Mouse (Mus musculus): ENCODE measurements around the gene Ano2.

The Ano2 gene

DNA sequence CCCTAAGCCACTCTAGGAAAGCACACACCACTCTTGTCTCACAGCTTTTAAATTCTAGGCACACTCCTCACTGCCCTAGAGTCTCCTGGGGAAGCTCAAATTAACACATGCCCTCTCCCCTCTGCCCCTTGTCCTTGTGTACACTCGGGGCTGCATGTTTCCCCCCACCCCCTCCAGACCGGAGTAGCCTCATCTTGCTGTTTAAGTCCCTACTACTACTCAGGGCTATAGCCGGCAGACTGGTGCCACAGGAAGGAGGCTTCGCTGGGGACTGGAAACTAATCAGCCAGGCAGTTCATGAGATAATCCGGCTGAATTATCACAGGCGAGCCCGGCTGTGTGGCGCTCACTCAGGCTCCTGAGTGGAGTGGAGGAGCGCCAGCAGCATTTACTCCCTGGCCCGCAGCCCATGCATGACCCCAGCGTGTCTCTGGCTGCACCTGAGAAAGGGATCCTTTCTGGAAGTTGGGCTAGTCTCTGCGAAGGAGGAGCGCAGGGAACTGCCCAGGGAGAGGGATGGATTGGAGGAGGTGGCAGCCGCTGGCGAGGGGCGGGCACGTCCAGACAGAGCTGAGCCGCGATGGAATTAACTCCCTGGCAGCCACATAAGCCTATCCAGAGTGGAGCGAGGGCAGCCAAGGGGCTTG, at the start of gene Ano2:
Gene Ano2 (plus strand): TSS at position 363 of the 647 bp plus-strand sequence.
- CTCF ChIA-PET: no interaction called here

DNA sequence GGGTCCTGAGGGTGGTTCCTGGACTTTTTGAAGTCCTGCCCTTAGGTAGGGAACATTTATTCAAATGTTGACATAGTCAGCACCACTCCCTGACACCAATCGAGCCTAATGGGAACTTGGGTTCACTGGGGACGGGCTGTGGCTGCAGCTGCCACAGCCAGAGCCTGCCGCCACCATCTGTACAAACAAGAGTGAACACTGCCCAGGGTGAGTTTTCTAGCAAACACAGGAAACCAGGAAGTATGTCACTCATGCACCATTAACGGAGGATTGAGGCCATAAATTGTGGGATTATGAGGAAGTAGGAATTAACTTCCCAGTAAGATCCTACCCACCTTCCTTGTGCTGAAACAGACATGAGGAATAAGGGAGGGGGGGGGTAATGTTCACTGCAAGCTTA, 49.7 kb upstream of the Ano2 start:
- CTCF ChIA-PET: no interaction called here

DNA sequence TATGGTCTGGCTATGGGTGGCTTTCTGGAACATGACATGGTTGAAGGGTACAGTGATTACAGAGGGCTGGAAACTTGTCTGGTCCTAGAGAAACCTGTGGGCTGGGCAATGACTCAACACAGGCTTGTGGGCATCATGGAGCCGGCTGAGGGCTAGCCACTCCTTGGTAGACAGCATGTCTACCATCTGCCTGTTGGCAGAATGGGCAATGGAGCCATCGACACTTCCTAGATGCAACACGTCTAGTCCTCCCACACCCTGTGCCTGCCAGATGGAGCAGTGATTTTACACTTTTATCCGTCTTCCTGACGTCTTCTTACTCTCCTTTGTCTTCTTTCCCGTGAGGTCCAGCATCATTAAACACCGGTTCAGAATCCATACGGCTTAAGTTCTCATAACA, 49.1 kb upstream of the Ano2 start:
- CTCF ChIA-PET: no interaction called here

GRCm38 (mm10) chr6:125648964-125649363, 41.3 kb upstream of the Ano2 start:
- CTCF ChIA-PET: no interaction called here

GRCm38 (mm10) chr6:125651335-125651734, 38.9 kb upstream of the Ano2 start:
- CTCF ChIA-PET: no interaction called here

DNA sequence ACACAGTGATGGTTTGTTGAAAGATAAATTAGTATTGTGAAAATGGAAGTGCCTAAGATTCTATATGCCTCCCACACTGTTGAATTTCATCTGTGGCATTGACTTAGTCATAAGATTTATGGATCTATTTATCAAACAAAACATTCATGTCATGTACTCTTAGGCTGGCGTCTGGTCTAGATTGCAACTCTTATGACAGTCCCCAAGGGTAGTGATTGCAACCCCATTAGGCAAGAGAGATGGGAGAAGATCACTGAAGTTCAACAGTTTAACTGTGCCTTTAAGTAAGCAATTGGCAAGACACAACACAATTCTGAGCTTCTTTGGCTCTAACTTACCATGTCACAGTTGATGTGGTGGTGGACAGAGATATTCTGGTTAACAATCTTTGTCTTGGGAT, 36.8 kb upstream of the Ano2 start:
- CTCF ChIA-PET: no interaction called here

GRCm38 (mm10) chr6:125656921-125657320, 33.3 kb upstream of the Ano2 start:
- CTCF ChIA-PET: no interaction called here

DNA sequence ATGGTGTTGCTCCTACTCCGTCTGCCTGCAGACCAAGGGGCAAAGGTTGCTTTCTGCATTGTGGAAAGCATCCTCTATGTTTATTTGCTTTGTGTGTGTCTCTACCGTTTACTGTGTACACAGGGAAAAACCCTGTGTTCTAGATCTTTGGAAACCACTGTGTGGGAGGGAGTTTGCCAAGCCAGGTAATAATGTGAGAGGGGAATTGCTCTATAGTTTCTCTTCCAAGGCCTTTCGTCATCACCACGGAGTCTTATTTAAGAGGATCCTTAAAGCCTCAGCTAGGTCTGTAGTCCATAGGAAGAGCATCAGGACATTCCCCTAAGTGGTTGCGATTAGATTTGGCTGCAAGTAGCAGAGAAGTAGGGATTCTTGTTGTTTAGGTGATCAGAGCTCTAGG, 32.3 kb upstream of the Ano2 start:
- CTCF ChIA-PET: no interaction called here

DNA sequence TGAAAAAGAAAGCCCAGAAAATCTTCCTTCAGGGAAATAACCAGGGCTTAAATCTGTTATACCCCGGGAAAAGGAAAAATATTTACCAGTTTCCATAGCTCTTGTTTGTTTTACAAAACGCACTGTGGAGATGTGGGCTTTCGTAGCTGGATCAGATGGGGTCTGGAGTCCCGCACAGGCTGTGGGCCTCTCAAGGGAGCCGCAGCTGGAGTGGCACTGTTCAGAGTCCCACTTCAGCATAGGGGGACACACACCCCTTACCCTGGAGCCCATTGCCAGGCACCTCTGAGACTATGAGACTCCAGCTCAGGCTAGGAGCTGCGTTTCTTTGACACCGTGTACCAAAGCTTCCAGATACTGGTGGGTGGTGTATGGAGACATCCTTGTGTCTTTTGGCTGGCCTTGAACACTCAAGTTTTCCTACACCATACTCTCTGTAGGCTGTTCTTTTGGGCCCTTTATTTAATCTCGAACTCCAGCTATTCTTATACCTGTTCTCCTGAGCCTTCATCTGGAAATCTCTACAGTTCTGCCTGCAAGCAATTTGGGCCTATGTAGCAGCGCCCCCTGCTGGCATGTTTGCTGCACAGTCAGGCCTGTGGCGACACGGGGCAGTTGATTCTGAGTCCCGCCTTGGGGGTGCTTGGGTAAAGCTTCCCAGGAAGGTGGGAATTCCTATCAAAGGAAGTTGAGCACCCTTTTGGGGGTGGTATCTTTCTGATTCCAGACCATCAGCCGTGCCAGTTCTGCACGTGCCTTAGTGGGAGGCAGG, 28.9 kb upstream of the Ano2 start:
- CTCF ChIA-PET: interaction anchor here (0.9 to 1.3 kb wide), 2 partner anchors 38 to 148 kb away, joined by 3 to 10 read pairs; no protein-coding TSS in a partner anchor

DNA sequence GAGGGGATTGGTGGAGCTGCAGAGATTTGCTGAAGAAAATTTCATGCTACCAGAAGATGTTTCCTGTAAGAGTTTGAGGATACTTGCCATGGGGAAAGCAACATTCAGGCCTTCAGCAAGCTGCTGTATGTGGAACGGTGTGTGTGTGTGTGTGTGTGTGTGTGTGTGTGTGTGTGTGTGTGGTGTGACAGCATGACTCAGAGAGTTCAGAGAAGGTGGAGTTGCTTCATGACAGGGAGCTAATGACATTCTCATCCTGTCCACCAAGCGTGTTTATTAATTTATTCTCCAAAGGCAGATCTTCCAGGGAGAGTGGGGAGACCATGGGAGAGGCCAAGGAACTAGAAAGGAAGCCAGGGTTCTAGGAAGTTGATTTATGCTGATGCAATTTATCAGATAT, 26.3 kb upstream of the Ano2 start:
- CTCF ChIA-PET: no interaction called here

GRCm38 (mm10) chr6:125671835-125672234, 18.4 kb upstream of the Ano2 start:
- CTCF ChIA-PET: interaction anchor here (0.6 kb wide), 1 partner anchor 246 kb away, joined by 4 read pairs; no protein-coding TSS in a partner anchor

GRCm38 (mm10) chr6:125678492-125678891, 11.7 kb upstream of the Ano2 start:
- CTCF ChIA-PET: no interaction called here

GRCm38 (mm10) chr6:125680613-125681012, 9.6 kb upstream of the Ano2 start:
- CTCF ChIA-PET: no interaction called here

DNA sequence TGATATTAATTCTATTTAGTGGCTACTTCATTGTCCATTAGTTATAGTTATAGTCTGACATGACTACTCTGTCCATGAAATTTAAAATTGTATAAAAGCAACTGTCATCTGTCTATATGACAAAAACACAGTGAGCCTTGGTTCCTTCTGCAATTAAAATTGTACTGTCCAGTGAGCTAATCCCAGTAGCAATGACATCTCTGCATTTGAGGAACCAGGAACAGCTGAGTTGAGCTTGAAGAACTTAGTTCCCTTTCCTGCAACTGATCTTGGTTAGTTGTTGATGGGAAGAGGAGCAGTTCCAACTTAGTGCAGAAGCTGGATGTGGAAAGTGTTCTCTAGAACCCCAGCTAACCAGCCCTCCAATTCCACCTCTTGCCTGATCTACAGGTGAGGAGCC, 4.8 kb upstream of the Ano2 start:
- CTCF ChIA-PET: no interaction called here

GRCm38 (mm10) chr6:125687986-125688385, 2.2 kb upstream of the Ano2 start:
- CTCF ChIA-PET: no interaction called here

- CTCF ChIA-PET: no interaction called here
Observed at GRCm38 (mm10) chr6:125701146-125701545, 10.9 kb downstream of the Ano2 start.

- CTCF ChIA-PET: no interaction called here
Observed at GRCm38 (mm10) chr6:125711261-125711660, 21.0 kb downstream of the Ano2 start.

DNA sequence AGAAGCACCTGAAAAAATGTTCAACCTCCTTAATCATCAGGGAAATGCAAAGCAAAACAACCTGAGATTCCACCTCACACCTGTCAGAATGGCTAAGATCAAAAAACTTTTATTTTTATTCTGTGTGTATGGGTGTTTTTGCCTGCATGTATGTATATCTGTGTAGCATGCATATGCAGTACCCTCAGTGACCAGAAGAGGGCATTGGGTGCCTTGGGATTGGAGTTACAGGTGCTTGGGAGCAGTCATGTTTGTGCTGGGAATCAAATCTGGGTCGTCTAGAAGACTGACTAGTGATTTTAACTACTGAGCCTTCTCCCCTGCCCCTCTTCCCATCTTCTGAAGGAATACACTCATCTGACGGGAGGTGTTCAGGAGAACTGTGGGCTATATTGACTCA, 36.2 kb downstream of the Ano2 start:
- CTCF ChIA-PET: no interaction called here

DNA sequence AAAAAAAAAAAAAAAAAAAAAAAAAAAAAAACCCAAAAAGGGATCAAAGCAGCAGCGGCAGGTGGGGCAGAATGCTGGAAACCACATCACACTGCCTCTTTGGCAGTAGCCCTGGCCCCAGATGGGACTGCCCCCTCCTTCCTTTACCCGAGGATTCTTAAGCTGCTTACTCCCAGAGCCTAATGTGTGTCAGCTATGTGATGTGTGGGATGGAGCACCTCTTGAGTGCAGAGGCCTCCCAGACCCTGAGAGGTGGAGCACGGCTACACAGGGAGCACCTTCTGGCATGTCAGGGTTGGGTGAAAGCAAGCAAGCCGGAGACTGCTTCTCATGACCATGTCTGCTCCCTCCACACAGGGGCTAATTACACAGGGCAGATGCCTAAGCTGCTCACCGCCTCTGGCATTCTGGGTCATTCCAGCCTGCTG, 37.3 kb downstream of the Ano2 start:
- CTCF ChIA-PET: interaction anchor here (0.6 kb wide), 1 partner anchor 106 kb away, joined by 6 read pairs; no protein-coding TSS in a partner anchor

DNA sequence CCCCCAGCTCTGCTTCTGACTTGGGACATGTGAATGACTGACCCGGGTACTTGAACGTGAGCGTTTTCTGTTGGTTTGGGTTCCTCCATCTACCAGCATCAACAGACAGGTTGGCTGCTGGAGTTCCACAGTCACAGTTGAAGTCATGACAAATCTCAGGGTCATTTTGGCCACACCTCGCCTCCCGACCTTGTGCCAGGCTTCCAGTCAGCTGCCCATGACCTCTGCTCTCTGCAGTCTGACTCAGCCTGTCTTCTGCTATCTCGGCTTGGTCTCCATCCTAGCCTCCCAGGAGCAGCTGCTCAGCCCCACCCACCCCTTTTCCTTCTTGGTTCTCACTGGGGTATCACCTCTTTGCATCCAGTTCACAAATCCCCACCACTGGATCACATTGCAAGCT, 39.3 kb downstream of the Ano2 start:
- CTCF ChIA-PET: no interaction called here

DNA sequence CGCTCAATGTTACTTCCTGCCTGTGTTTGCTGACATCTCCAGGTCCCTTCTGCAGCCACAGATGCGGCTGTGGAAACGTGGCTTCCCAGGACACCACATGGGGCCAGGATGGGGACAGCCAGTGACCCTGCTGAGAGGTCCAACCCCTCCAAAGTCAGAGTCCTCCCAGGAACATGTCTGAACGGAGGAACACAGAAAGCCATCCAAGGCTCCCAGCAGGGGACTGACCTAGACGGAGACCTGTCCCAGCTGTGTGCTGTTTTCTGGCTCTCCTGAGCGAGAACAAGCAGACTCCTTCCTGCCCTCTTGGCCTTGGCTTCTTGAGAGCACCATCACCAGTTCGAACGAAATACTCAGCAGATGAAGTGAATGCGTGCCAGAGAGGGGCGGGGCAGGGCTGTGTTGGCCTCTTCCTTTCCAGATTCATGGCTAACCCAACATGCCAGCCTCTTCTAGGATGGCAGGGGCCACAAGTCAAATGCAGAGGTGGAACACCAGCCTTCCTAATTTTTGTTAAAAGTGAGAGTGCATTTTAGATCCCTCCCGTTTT, 39.8 kb downstream of the Ano2 start:
- CTCF ChIA-PET: no interaction called here

GRCm38 (mm10) chr6:125737511-125738285, 47.5 kb downstream of the Ano2 start:
- CTCF ChIA-PET: no interaction called here

Data from spleen, embryonic (tissue).